Mouse (Mus musculus) lung, postnatal 10 days (tissue): ENCODE measurements at regions not wholly inside any gene's neighbourhood (a gene's known extent, or its start where the extent isn't known, plus 50 kb on each side); places are given as distances from the start of the nearest gene placed in this dataset.
A peak's percentile ranks its signal among the peaks of the same experiment; 100 is the strongest.
"Not testable (repeated sequence)": the region's sequence is repeated elsewhere in the genome, so short reads cannot be mapped to it uniquely, and the experiment has no call there.

Experiments used
- DNase-seq: peaks from one replicate; pipeline ENCODE4 v3.0.0; 2021

DNA sequence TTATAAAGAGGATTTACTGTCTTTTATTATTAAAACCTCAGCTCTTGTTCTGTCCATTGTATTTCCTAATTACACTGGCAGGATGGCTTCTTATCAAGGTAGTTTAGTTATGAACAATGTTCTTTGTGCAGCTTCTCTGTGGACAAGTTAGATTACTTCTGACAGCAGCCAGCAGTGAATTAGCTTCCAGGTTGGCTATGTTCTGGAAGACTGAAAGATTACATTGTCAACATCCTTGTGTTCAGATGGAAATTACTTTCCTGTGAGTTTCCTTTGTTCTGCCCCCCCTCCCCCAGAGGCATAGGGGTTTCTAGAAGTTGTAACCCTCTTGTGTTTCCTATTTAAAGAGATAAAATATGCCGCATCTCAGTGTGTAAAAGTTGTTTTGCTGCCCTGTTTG lies 846.1 kb downstream of the Car8 start:
- DNase-seq: peak; percentile 30

DNA sequence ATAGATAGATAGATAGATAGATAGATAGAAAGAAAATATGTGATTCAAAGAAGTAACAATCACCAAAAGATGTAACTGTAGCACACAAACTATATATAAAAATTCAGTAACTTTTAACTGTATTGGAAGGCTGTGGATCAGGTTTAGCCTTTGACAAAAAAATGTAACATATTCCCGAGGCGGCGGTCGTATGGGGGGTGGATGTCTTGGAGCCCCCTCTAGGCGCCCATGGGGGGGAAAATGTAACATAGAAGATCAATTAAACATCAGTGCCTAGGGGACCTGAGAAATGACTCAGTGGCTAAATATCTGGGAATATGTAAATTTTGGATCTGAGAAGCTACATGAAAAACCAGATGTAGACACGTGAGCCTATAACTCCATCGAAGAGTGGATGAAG lies 847.2 kb downstream of the Car8 start:
- peak; percentile 50 for DNase-seq

DNA sequence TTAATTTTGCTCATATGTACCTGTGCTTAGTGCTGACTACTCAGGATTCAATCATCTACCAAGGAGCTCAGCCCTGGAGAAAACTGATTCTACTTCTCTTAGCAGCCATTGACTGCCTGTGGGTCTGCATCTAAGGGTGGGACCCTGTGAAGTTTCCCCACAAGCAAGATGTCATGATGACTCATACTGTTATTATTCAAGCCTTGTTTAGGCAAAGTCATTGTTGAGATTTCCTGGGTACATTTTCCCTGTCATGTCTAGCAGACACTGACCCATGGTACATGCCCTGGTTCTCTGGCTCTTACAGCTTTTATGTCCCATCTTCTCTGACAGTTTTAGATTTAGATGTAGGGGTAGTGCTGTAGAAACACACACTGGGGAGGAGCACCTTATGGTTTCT lies 853.8 kb downstream of the Car8 start:
- DNase-seq: peak; percentile 4

DNA sequence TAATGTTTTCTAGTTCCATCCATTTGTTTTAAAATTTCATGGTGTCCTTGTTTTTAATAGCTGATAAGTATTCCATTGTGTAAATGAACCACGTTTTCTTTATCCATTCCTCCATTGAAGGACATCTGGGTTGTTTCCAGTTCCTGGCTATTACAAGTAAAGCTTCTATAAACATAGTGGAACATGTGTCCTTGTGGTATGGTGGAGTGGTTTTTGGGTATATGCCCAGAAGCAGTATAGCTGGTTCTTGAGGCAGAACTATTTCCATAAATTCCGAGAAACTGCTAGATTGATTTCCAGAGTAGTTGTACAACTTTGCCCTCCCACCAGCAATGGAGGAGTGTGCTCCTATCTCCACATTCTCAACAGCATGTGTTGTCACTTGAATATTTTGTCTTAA lies 858.8 kb downstream of the Car8 start:
- DNase-seq: no peak

DNA sequence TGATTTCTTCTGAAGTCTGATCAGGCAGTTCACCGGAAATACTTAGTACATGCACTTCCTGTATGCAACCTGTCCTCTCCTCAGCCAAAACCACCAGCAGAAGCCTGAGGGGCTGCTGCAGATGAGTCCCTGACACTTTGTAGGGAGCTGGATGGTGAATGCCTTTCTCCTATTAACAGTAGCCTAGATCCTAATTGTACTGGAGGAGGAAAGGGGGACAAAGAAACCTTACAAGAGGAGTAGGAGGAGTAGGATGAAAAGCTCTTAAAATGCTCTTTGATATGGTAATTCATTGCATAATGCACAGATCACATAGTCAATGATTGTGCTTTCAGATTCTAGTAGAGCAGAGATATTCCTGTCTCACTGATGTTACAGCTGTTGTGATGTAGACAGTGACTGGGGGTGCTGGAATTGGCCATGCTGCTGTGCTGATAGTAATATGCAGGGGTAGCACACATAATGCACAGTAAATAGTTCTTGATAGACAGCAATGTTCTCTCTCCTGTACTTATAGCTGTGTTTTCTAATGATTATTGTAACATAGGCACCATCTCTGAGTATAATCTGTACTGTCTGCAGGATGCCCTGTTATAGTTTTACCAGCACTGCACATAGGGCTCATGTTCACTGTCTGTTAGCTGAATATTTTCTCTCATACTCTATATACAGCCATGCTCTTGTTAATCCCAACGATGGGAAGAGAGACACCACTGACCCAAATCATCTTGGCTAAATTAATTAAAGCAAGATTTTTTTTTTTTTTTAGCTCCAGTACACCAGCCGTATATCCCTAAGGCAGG lies 874.4 kb downstream of the Car8 start:
- no peak for DNase-seq

DNA sequence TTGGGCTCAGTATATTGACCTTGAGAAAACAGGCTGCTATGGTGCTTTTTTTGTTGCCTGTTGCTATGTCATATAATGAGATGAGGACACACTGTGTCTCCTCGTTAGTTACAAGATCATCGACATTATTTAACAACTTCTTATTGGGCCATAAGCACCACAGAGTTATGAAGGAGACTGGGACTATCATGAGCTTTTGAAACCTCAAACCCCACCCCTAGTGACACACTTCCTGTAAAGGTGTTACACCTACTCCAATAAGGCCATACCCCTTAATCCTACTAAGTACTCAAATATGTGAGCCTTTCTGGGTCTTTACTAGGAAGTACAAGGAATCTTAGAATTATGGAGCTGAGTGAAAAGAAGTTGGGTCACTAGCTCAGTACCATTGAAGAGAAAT lies 875.3 kb downstream of the Car8 start:
- DNase-seq: no peak

DNA sequence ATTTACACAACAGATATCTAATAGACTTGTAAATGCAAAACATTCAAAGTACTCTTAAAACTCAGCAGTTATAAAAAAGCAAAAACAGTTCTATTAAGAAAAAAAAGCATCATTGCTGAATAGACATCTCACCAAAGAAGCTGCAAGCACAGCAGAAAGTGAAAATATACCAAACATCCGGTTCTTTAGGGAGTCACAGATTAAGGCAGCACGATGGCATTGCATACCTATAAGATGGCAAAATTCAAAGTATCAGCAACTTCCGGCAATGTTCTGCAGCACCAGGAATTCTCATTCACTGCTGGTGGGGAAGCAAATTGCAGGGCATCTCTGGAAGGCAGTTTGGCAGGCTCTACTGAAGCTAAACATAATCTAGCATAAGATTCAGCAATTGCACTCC lies 882.6 kb downstream of the Car8 start:
- DNase-seq: no peak

DNA sequence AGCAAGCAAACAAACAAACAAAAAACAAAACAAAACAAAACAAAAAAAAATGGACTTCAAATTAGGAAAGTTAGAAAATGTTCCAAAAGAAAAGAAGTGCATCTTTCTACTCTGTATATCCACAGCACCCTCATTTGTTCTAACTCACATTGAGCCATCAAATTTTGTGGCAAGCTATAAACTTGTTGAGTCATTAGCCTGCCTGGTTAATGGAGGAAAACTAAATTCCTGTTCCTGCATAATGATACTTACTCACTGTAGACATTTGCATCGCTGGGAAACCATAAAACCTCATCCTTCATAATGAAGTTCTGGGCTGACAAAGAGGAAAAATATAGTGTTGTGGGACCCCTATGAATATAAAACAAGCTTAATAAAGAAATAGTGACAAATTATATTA lies 891.5 kb downstream of the Car8 start:
- DNase-seq: no peak

DNA sequence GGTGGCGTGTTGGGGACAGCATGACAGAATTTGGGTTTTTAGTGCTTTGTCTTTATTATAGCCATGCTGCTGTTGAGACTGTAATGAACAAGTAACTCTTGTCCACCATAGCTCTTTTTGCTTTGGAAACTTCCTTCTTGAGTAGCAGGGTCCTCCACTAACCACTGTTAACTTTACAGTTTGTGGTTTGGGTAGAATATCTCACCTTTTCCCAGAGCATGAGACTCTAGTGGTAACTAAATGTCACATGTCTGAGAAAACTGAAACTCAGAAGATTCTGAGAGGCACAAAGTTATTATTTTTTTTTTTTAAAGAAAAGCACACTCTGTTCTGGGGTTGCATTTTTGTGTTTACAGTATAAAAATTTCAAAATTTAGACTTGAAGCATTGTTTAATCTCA lies 897.7 kb downstream of the Car8 start:
- no peak for DNase-seq

DNA sequence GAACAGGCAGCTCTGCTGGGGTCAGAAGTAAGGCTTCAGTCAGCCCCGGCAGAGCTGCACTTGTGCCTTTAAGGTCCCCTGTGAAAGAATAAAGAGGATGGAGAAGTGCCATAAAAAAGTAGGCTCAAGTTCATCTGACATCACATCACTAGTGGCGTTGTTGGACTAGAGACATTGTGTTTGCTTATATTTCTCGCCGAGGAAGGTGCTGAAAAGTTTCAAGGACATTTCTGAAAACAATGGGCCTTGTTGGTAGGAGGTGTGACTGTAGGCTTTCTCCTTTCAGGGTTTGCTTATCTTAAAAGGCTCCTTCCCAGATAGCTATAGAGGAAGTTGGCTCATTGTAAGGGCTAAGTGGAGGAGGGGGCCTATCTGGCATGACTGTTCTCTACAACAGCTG lies 924.6 kb downstream of the Car8 start:
- DNase-seq: peak; percentile 17

DNA sequence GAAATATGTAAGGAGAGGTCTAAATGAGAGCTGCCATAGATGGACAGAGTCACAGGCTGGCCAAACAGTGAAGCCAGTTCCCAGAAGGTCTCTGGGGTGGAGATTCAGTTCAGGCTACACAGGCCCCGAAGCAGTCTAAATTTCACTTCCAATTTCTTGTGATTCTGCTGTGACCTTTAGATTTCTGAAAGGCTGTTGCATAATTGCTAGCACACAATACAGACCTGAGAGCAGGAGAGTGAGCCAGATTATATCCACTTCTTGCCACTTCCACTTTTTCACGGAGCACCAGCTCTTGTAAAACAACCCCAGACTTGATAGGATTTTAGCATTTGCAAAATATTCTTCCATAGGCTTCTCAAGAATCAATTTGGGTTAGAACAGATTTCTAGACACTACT lies 925.6 kb downstream of the Car8 start:
- no peak for DNase-seq

DNA sequence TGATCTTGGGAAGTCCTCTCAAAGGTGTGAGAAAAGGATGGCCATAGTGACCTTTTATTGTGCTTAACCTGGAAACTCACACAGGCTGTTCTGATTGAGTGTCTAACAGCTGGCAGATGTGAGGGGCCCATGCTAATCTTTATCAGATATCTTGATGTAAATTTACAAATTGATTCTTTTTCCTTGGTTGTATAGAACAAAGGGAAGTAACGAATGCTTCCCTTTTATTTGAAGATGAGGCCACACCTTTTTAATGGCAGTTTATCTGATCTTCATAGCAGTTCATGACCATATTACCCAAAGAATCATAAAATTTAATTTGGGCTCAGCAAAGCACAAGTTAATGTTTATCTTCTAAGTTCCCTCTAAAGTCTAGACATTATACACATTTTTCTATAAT lies 926.7 kb downstream of the Car8 start:
- DNase-seq: no peak

DNA sequence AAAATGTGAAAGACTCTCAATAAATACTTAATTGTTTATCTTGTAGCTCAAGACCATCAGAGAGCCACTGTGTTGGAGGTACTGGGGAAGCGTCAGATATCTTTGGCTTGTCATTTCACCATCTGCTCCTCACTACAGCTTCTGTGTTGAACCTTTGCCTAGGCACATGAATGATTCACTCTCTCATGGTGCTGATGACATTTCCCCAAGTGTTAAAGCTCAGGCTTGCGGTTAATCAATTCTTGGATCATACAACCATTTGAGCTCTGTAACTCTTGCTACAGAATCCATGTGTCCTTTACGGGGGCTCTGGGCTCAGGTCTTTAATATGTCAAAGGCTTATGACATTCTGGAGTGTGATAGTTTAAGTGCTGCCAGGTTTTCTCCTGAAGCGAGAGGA lies 969.8 kb downstream of the Car8 start:
- no peak for DNase-seq

DNA sequence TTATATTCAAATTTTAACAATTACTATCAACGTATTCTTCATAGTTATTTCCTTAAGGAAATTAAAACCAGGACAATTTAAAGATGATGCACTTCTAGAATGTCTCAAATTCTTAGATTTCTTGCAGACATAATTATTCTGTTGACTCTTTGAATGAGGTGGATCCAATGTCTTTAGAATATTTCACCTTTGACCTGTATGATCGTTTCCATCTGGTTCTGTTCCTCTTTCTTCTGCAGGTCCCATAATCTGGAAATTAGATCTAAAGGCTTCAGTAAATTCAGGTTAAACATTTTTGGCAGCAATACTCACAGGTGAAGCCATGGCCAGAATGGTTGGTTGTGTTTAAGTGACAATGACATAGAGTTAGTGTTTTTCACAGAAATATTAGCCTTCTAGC lies 982.4 kb downstream of the Car8 start:
- DNase-seq: no peak

DNA sequence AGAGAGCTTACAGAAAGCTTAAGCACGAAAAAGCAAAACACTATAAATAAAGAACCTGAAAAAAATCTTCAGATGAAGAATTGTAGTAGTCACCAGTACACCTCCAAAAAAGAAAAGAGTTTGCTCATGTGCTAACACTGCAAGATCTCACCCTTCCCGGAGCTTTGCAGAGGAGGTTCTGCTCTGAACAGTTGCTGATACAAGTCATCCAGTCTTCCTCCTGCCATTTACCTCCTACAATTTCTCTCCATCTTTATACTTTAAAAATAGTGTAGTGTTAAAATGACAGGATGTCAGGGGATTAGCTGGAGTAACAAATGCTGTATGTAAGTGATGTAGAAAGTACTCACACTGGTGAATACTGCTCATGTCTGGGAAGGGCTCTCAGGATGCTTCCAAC lies 985.2 kb downstream of the Car8 start:
- no peak for DNase-seq

DNA sequence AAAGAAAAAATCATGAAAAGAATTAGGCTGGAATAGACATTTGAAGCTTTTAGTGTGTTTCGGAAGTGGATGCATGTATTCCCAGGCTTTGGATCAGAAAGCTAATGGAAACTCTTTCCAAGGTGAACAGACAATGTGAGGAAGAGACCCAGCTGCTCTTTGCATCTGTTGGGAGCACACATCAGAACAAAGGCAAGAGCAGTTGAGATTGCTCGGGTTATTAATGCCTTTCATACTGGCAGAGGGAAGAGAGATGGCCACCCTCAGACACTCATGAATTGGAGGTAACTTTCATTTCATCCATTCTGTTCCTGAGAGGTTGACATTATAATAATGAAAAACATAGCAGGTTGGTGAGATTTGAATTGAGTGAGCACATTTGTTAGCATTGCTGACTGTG lies 987.2 kb downstream of the Car8 start:
- no peak for DNase-seq

DNA sequence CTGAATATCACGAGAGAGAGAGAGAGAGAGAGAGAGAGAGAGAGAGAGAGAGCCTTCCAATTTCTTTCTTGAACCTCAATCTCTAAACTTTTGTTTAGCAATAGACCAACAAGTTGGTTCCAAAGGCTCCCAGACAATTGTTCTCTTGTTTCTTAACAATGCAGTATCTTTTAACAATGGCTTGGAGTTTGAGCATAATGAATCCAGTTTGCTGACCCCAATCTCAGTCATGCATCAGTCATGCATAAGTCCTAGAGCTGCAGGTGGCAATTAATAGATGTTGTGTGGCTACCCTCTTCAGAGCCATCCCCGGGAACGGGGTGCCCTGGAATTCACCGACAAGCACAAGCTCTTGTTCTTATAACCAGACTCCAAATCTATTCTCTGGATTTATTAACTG lies 991.0 kb downstream of the Car8 start:
- DNase-seq: no peak

DNA sequence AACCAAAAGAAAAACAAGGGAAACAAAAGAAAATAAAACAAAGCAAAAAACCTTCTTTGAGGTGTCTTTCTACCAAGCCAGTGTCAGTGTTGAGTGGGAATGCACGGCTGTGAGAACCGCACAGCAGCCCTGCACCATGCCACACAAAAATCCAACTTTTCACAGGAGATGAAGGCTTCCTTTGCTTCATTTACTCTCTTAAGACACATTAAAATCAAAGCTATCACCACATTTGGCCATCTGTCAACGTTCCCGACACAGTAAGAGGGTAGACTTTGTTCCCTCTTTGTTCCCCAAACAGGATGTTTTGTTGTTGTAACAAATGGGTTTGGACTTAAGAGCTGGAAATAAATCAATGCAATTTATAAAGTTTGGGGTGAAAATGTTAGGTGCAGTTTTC lies 991.6 kb downstream of the Car8 start:
- no peak for DNase-seq

DNA sequence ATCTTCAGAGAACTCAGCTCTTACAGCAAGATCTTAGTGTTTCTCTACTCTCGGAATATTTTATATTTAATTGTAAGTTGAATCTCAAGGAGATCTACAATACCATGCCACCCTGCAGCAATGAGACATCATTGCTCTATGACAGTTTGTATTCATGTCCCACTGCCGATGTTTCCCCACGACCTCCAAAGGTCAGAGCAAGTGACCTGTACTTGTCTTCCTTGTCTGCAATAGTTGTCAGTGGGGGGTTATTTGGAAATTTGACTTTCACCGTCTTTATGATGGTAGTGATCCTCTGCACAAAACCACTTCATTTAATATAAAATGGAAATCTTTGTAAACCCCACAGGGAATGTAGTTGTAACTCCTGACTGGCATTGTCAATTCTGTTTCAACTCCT lies 992.0 kb downstream of the Car8 start:
- no peak for DNase-seq

DNA sequence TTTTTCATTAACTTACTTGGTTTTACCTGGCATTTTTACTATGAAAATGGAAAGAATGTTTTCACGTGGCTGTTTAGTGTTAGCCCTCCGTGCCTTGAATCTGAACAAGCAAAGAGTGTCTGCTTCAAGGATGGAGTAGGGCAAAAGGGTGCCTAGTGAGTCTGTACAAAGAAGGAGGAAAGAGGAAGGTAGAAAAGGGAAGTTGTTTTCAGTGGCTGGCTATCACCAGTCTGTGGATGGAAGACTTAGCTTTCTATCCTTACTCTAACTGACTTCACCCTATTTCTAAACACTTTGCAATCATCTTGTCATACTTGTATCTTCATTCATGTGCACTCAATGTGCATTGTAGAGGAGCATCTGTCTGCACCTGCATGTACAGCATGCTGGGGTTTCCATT lies 993.2 kb downstream of the Car8 start:
- DNase-seq: no peak

DNA sequence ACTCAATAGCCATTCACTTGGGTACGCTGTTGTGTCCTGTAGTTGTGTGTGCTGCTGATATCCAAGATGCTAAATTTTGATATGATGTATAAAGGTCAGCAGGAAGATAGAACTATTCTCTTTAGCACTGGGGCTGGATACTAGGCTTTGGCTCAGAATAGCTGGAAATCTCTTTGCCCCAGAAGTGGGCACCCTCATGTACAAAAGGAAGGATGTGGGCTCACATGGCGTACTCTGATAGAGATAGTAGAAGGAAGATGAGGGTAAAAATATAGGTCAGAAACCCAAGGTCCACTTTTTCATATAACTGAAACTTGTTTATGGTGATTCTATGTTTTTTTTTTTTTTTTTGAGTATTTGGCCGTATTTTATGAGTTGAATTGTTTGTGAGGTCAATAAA lies 1001.0 kb downstream of the Car8 start:
- DNase-seq: no peak

DNA sequence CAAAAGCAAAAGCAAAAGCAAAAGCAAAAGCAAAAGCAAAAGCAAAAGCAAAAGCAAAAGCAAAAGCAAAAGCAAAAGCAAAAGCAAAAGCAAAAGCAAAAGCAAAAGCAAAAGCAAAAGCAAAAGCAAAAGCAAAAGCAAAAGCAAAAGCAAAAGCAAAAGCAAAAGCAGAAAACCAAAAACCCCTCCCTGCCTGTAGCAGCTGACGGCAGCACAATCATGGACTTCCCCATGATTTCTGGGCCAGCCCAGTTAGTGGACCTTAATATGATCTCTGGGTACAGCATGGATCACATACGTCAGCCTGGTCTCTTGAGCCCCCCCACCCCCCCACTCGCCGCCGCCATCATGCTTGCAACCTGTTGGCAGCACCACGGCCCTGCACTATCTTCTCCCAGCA lies 1004.3 kb downstream of the Car8 start:
- not testable (repeated sequence) for DNase-seq

DNA sequence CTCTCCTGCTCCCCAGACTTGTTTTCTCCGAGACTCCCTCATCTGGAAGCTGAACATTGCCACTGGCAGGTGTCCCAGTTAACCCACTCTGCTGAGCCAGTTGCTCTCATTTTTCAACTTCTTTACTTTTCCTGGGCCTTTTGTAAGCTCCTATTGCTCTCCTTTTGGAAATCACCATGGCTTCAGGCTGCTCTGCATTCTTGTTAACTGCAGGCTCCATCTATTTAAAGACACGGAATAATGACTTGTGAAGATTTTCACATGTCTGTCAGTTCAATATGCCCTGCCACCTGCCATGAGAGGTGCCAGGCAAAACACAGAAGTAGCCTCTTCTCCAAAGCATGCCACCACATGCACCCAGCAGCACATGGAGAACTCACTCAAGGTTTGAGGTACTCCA lies 1009.9 kb downstream of the Car8 start:
- no peak for DNase-seq

DNA sequence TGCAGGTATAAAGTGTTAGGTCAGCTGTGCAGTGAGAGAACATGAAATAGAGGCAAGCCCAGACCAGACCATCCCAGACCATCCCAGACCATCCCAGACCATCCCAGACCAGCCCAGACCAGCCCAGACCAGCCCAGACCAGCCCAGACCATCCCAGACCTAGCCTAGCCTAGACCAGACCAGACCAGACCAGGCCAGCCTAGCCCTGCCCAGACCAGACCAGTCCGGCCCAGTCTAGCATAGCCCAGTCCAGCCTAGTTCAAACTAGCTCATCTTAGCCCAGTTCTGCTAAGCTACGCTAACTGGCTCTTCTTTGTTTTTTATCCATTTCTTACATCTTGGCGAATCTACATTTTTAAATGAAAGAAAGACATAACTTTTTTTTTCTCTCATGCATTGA lies 1015.9 kb downstream of the Car8 start:
- no peak for DNase-seq

DNA sequence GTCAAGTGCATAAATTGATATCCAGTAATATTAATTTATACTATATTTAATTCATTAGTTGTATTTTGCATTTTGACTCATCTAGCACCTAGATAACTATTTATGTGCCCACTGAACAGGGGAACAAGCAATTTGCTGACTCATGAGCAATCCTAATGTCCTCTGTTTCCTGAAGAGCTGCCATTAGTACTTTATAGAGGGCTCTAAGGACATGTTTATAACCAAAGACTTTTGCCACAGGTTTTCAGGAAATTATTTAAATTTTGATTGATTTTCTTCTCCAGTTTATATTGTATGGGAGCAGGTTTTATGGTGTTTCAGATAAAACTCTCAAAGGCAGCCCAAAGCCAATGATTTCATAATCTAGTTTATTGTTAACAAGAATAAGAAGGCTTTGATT lies 1018.4 kb downstream of the Car8 start:
- no peak for DNase-seq
